Mouse (Mus musculus) MEL (cell line): Measurements from ENCODE around the gene Scel. TPM values are rescaled to one million over a fixed set of nuclear protein-coding genes. Genes with fewer than 3 reads are reported as not detected.

ENCODE experiments used
- DNase-seq: peaks from one replicate; pipeline ENCODE4 v3.0.0; 2011; ENCODE audit warnings: low read depth, low spot score
- H3K27ac ChIP-seq: 2 replicates; pipeline ENCODE4 v1.5.1; 2012; ENCODE audit warnings: low read depth, mild to moderate bottlenecking, control low read depth, low read length, moderate library complexity; ENCODE audit not compliant: control insufficient read depth
- H3K27me3 ChIP-seq, 2 experiments: fragments of 150-350 bp in 1 of 2; sonication (generic) in 1 of 2; 2 replicates each; pipeline ENCODE4 v1.6.1; 2012; ENCODE audit warnings: low read length in 2 of 2, mild to moderate bottlenecking in 2 of 2, improper control_type of control experiment in 1 of 2, moderate library complexity in 1 of 2; ENCODE audit not compliant: insufficient read depth in 2 of 2, control insufficient read depth in 1 of 2
- H3K36me3 ChIP-seq, 2 experiments: 2 replicates each; pipeline ENCODE4 v1.6.1; 2012 to 2014; ENCODE audit warnings: low read length in 2 of 2, improper control_type of control experiment in 1 of 2, inconsistent platforms in 1 of 2, mild to moderate bottlenecking in 1 of 2; ENCODE audit not compliant: insufficient read depth in 2 of 2, control insufficient read depth in 1 of 2
- H3K4me1 ChIP-seq, 2 experiments: fragments of 150-350 bp in 1 of 2; sonication (generic) in 1 of 2; 2 replicates each; pipeline ENCODE4 v1.6.1; 2012; ENCODE audit warnings: low read length in 2 of 2, improper control_type of control experiment in 1 of 2, mild to moderate bottlenecking in 1 of 2; ENCODE audit not compliant: insufficient read depth in 2 of 2, control insufficient read depth in 1 of 2
- H3K4me3 ChIP-seq, 2 experiments: fragments of 150-350 bp in 1 of 2; sonication (generic) in 1 of 2; 2 replicates each; pipeline ENCODE4 v1.5.1; 2012; ENCODE audit warnings: low read depth in 2 of 2, low read length in 2 of 2, mild to moderate bottlenecking in 2 of 2, moderate library complexity in 2 of 2, control low read depth in 1 of 2, improper control_type of control experiment in 1 of 2; ENCODE audit not compliant: control insufficient read depth in 1 of 2, insufficient read depth in 1 of 2
- H3K79me2 ChIP-seq: 2 replicates; pipeline ENCODE4 v1.6.1; 2012; ENCODE audit warnings: mild to moderate bottlenecking, low read length, moderate library complexity; ENCODE audit not compliant: control insufficient read depth, poor library complexity, insufficient read depth
- H3K9ac ChIP-seq: 2 replicates; pipeline ENCODE4 v1.6.1; 2012; ENCODE audit warnings: low read depth, mild to moderate bottlenecking, control low read depth, low read length, moderate library complexity; ENCODE audit not compliant: control insufficient read depth, poor library complexity, severe bottlenecking
- H3K9me3 ChIP-seq: fragments of 150-350 bp; sonication (generic); replicated peaks from 2 replicates; pipeline ENCODE4 v1.6.1; 2012; ENCODE audit warnings: mild to moderate bottlenecking, low read length, improper control_type of control experiment, moderate library complexity; ENCODE audit not compliant: insufficient read depth
- CHD1 ChIP-seq: IDR thresholded peaks from 2 replicates; pipeline ENCODE4 v1.6.1; 2012; ENCODE audit warnings: low read depth, mild to moderate bottlenecking, inconsistent platforms, low read length, improper control_type of control experiment
- CHD2 ChIP-seq: IDR thresholded peaks from 2 replicates; pipeline ENCODE4 v1.6.1; 2011; ENCODE audit warnings: low read length, improper control_type of control experiment
- CTCF ChIP-seq, 3 experiments: IDR thresholded peaks in 2 of 3; conservative IDR thresholded peaks in 1 of 3; 2 replicates each; pipeline ENCODE4 v1.5.1; 2011 to 2012; ENCODE audit warnings: low read length in 3 of 3, low read depth in 2 of 3, mild to moderate bottlenecking in 2 of 3, improper control_type of control experiment in 1 of 3, inconsistent platforms in 1 of 3, mixed read lengths in 1 of 3, moderate library complexity in 1 of 3; ENCODE audit not compliant: control insufficient read depth in 1 of 3, insufficient read depth in 1 of 3, poor library complexity in 1 of 3, severe bottlenecking in 1 of 3
- E2F4 ChIP-seq: IDR thresholded peaks from 2 replicates; pipeline ENCODE4 v1.6.1; 2011; ENCODE audit warnings: low read depth, low read length, improper control_type of control experiment, borderline replicate concordance
- ELF1 ChIP-seq: IDR thresholded peaks from 2 replicates; pipeline ENCODE4 v1.6.1; 2014; ENCODE audit warnings: low read depth, mild to moderate bottlenecking, inconsistent platforms, low read length, improper control_type of control experiment, moderate library complexity
- EP300 ChIP-seq, 2 experiments: IDR thresholded peaks; 2 replicates each; pipeline ENCODE4 v1.6.1; 2011; ENCODE audit warnings: improper control_type of control experiment in 2 of 2, low read length in 2 of 2, low read depth in 1 of 2, mild to moderate bottlenecking in 1 of 2
- GATA1 ChIP-seq: IDR thresholded peaks from 2 replicates; pipeline ENCODE4 v1.6.1; 2011; ENCODE audit warnings: low read depth, low read length, improper control_type of control experiment
- HCFC1 ChIP-seq: IDR thresholded peaks from 2 replicates; pipeline ENCODE4 v1.6.1; 2012; ENCODE audit warnings: low read depth, mild to moderate bottlenecking, inconsistent platforms, low read length, improper control_type of control experiment, moderate library complexity
- JUND ChIP-seq: IDR thresholded peaks from 2 replicates; pipeline ENCODE4 v1.6.1; 2011; ENCODE audit warnings: low read depth, mild to moderate bottlenecking, improper control_type of control experiment, low read length
- MAFK ChIP-seq: IDR thresholded peaks from 2 replicates; pipeline ENCODE4 v1.6.1; 2011; ENCODE audit warnings: low read depth, mild to moderate bottlenecking, low read length, improper control_type of control experiment, borderline replicate concordance
- MAX ChIP-seq: IDR thresholded peaks from 2 replicates; pipeline ENCODE4 v1.6.1; 2011; ENCODE audit warnings: low read length, improper control_type of control experiment
- MAZ ChIP-seq: IDR thresholded peaks from 2 replicates; pipeline ENCODE4 v1.6.1; 2012; ENCODE audit warnings: low read depth, mild to moderate bottlenecking, inconsistent platforms, low read length, improper control_type of control experiment
- MXI1 ChIP-seq: IDR thresholded peaks from 2 replicates; pipeline ENCODE4 v1.6.1; 2011; ENCODE audit warnings: mild to moderate bottlenecking, low read depth, low read length, improper control_type of control experiment
- NRF1 ChIP-seq: IDR thresholded peaks from 2 replicates; pipeline ENCODE4 v1.6.1; 2014; ENCODE audit warnings: low read depth, mild to moderate bottlenecking, inconsistent platforms, low read length, improper control_type of control experiment, moderate library complexity; ENCODE audit not compliant: poor library complexity, insufficient read depth, severe bottlenecking
- POLR2A ChIP-seq, 2 experiments: IDR thresholded peaks; 2 replicates each; pipeline ENCODE4 v1.6.1; 2011 to 2012; ENCODE audit warnings: low read length in 2 of 2, mild to moderate bottlenecking in 2 of 2, control low read depth in 1 of 2, improper control_type of control experiment in 1 of 2, low read depth in 1 of 2, moderate library complexity in 1 of 2; ENCODE audit not compliant: control insufficient read depth in 1 of 2, insufficient read depth in 1 of 2, poor library complexity in 1 of 2
- POLR2AphosphoS5 ChIP-seq: IDR thresholded peaks from 2 replicates; pipeline ENCODE4 v1.6.1; 2012; ENCODE audit warnings: low read depth, borderline replicate concordance, mild to moderate bottlenecking, inconsistent platforms, low read length, moderate library complexity, mixed read lengths
- RAD21 ChIP-seq: IDR thresholded peaks from 2 replicates; pipeline ENCODE4 v1.6.1; 2011; ENCODE audit warnings: mild to moderate bottlenecking, low read depth, low read length, improper control_type of control experiment
- RCOR1 ChIP-seq: IDR thresholded peaks from 2 replicates; pipeline ENCODE4 v1.6.1; 2012; ENCODE audit warnings: low read depth, mild to moderate bottlenecking, inconsistent platforms, low read length, improper control_type of control experiment
- SIN3A ChIP-seq: IDR thresholded peaks from 2 replicates; pipeline ENCODE4 v1.6.1; 2012; ENCODE audit warnings: low read length, improper control_type of control experiment, inconsistent platforms
- SMC3 ChIP-seq: IDR thresholded peaks from 2 replicates; pipeline ENCODE4 v1.6.1; 2011; ENCODE audit warnings: low read depth, low read length, improper control_type of control experiment
- TAL1 ChIP-seq: IDR thresholded peaks from 2 replicates; pipeline ENCODE4 v1.6.1; 2012; ENCODE audit warnings: mild to moderate bottlenecking, inconsistent platforms, low read length, moderate library complexity, mixed read lengths
- TBP ChIP-seq: IDR thresholded peaks from 2 replicates; pipeline ENCODE4 v1.8.0; 2011; ENCODE audit warnings: low read depth, low read length, improper control_type of control experiment
- TCF12 ChIP-seq: IDR thresholded peaks from 2 replicates; pipeline ENCODE4 v1.6.1; 2014; ENCODE audit warnings: low read depth, mild to moderate bottlenecking, inconsistent platforms, low read length, improper control_type of control experiment, moderate library complexity
- UBTF ChIP-seq: IDR thresholded peaks from 2 replicates; pipeline ENCODE4 v1.6.1; 2012; ENCODE audit warnings: low read depth, mild to moderate bottlenecking, inconsistent platforms, low read length, improper control_type of control experiment, moderate library complexity, borderline replicate concordance; ENCODE audit not compliant: insufficient read depth
- ZC3H11A ChIP-seq: IDR thresholded peaks from 2 replicates; pipeline ENCODE4 v1.6.1; 2012; ENCODE audit warnings: low read depth, mild to moderate bottlenecking, inconsistent platforms, low read length, improper control_type of control experiment
- ZMIZ1 ChIP-seq: IDR thresholded peaks from 2 replicates; pipeline ENCODE4 v1.6.1; 2012; ENCODE audit warnings: low read depth, mild to moderate bottlenecking, inconsistent platforms, low read length, improper control_type of control experiment, moderate library complexity
- ZNF384 ChIP-seq: IDR thresholded peaks from 2 replicates; pipeline ENCODE4 v1.6.1; 2012; ENCODE audit warnings: low read depth, mild to moderate bottlenecking, inconsistent platforms, low read length, improper control_type of control experiment
- polyA plus RNA-seq, 2 experiments: library from polyadenylated mRNA; stranded (reverse) in 1 of 2; unstranded in 1 of 2; fragments of >175 nt in 1 of 2; fragments of >200 nt in 1 of 2; gene quantifications; 2 replicates each; pipeline versions ENCODE4 v1.2.1 to v1.2.4; 2012; ENCODE audit warnings: low replicate concordance in 2 of 2, low read depth in 1 of 2; ENCODE audit not compliant: insufficient read length in 2 of 2, insufficient read depth in 1 of 2, missing spikeins in 1 of 2
- total RNA-seq: library from RNA; depleted of rRNA; stranded (reverse); fragments of 300-350 nt; gene quantifications from 2 replicates; pipeline ENCODE4 v1.2.3, GENCODE M21; 2012

The Scel gene
- total and polyA plus RNA-seq, 3 experiments: not detected

DNA sequence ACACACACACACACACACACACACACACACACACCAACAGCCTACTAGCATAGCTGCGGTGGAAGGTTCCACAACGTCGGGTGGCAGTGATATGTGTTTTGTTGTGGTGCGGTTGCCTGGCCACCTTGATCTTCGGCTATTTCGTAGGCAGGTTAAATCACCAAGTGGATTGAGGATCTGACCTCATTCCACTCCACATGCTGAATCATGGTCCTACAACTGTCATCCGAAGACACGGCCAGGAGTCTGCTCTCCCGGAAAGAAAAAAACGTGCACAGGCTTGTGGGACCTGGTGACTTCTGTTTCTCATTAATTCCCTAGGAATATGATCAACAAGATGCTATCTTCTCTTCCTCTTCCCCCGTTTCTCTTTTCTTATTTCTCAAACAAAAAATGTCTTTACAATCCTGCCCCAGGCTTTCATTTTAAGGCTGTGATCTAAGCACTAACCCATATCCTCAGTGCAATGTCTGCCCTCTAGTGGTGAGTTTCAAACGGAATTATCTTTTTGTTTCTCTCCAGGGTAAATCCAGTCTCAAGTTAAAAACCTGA lies 43.6 kb upstream of the Scel start:
- Histone ChIP-seq H3K9ac (peak overlapping the region; percentile 39), H3K4me3 (peak overlapping the region; percentile 61 to 73), H3K9me3 (no peaks in the 10 kb centered on the region), H3K27ac (peak overlapping the region; percentile 43; the same call in 1 of the 2 replicates), H3K79me2 (no peaks in the 10 kb centered on the region)
- TF ChIP-seq ZC3H11A: peak; percentile 84
- no peak for TF ChIP-seq JUND
- no peak for TF ChIP-seq MAFK
- TF ChIP-seq CHD1: no peak
- TF ChIP-seq POLR2A (IDR thresholded peaks at IDR 0.05; ENCODE audit: control insufficient read depth in 1 of 2, insufficient read depth in 1 of 2, low read depth in 1 of 2, low read length in 2 of 2, poor library complexity in 1 of 2): no peak
- peak; percentile 88 for TF ChIP-seq SMC3
- TF ChIP-seq SIN3A: peak; percentile 34
- TF ChIP-seq MAX: 0 out of 2 replicates have a peak, but pooled peaks have one; percentile 2
- TF ChIP-seq POLR2AphosphoS5: no peak
- TF ChIP-seq ZNF384: peak; percentile 36; the same call in 1 of the 2 replicates
- TF ChIP-seq CTCF (IDR thresholded peaks at IDR 0.05 in 2 of 3, conservative IDR thresholded peaks at IDR 0.05 in 1 of 3; ENCODE audit: control insufficient read depth in 1 of 3, insufficient read depth in 1 of 3, low read depth in 2 of 3, low read length in 3 of 3, poor library complexity in 1 of 3, severe bottlenecking in 1 of 3): peak; percentile 23 to 89 (median 56); a peak in 5 of 6 replicates
- TF ChIP-seq RAD21: peak; percentile 93
- TF ChIP-seq GATA1: no peak
- TF ChIP-seq CHD2: no peak
- no peak for TF ChIP-seq ZMIZ1
- TF ChIP-seq E2F4: no peak
- TF ChIP-seq HCFC1: no peak
- 0 out of 2 replicates have a peak, but pooled peaks have one; percentile 35 for TF ChIP-seq TBP
- no peak for TF ChIP-seq TAL1
- no peak for TF ChIP-seq NRF1
- TF ChIP-seq EP300 (IDR thresholded peaks at IDR 0.05; ENCODE audit: low read depth in 1 of 2, low read length in 2 of 2): no peak
- peak; percentile 51; the same call in 1 of the 2 replicates for TF ChIP-seq MXI1
- no peak for TF ChIP-seq MAZ
- no peak for TF ChIP-seq TCF12
- TF ChIP-seq ELF1: no peak
- no peak for TF ChIP-seq RCOR1
- TF ChIP-seq UBTF: no peak
- TF ChIP-seq, all 39 proteins: peak for 9
- H3K4me1 ChIP-seq: 0 out of 4 replicates have a peak, but pooled peaks cover 0 to 3% of the 10 kb centered on the region in 2 experiments
- peak; percentile 92 for DNase-seq
- no peaks in the 10 kb centered on the region for H3K27me3 ChIP-seq
- peaks cover 0 to 4% of the 10 kb centered on the region in 2 experiments; a peak in 2 of 4 replicates for H3K36me3 ChIP-seq
